Mouse (Mus musculus) stomach, postnatal 0 days (tissue): ENCODE data around the gene Ush2a.

Experiments used
- CTCF ChIP-seq: IDR thresholded peaks from 2 replicates; pipeline ENCODE4 v1.5.1; 2016; ENCODE audit warnings: antibody characterized with exemption, low read depth, mild to moderate bottlenecking, moderate library complexity
- EP300 ChIP-seq: optimal IDR thresholded peaks from 2 replicates; pipeline ENCODE3; 2016; ENCODE audit warnings: antibody characterized with exemption

DNA sequence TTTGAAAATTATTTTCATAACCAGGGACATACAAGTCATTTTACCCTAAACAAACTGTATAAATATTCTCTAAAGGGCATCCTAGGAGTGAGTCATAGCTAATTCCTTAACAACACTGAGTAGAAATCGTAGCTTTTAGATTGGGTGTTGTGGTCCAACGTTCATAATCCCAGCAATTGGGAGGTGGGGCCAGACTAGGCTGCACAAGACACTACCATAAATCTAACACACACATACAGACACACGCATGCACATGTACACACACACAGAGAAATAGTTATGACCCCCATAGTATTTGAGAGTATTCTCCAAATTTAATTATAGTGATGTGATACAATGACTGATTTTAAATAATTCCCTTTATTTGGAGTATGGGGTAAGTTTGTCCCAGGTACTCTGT, 125.5 kb downstream of the Ush2a start:
- TF ChIP-seq CTCF (no peak), EP300 (no peak)
